Mouse (Mus musculus) spleen, adult 2 months (tissue): ENCODE data around the gene Depdc7.

Experiments used
- CTCF ChIP-seq: fragments of 200-500 bp; IDR thresholded peaks from 2 replicates; pipeline ENCODE4 v1.5.1; 2011; ENCODE audit warnings: mild to moderate bottlenecking, inconsistent platforms; ENCODE audit not compliant: insufficient read depth, insufficient read length, insufficient replicate concordance; ENCODE audit errors: extremely low read depth
- POLR2A ChIP-seq: fragments of 200-500 bp; IDR thresholded peaks from 2 replicates; pipeline ENCODE4 v1.6.1; 2011; ENCODE audit warnings: low read depth, low read length, inconsistent platforms

- TF ChIP-seq CTCF (no peak), POLR2A (no peak)
These were observed 30.2 kb downstream of the Depdc7 start for GRCm38 (mm10) chr2:104712486-104712809.
